Mouse (Mus musculus) hindbrain, postnatal 0 days (tissue): ENCODE measurements around the gene Treml4. TPM values are rescaled to one million over a fixed set of nuclear protein-coding genes. Genes with fewer than 3 reads are reported as not detected.

Experiments
- ATAC-seq: fragments of 200-750 bp; cut with Nextera tagmentation; 2 replicates; pipeline ENCODE4 v1.8.0; 2017; ENCODE audit warnings: mild to moderate bottlenecking, moderate TSS enrichment, moderate library complexity
- DNase-seq: peaks from one replicate; pipeline ENCODE4 v3.0.0-alpha.2; 2015; ENCODE audit warnings: low spot score
- H3K27ac ChIP-seq: fragments of 300-500 bp; sonication (generic); 2 replicates; pipeline ENCODE4 v1.5.1; 2014; ENCODE audit warnings: mild to moderate bottlenecking
- H3K27me3 ChIP-seq: fragments of 300-500 bp; sonication (generic); 2 replicates; pipeline ENCODE4 v1.6.1; 2014; ENCODE audit warnings: low read length, mixed read lengths; ENCODE audit not compliant: insufficient read depth
- H3K36me3 ChIP-seq: fragments of 300-500 bp; sonication (generic); 2 replicates; pipeline ENCODE4 v1.6.1; 2014; ENCODE audit warnings: low read length, mixed read lengths; ENCODE audit not compliant: insufficient read depth
- H3K4me1 ChIP-seq: fragments of 300-500 bp; sonication (generic); 2 replicates; pipeline ENCODE4 v1.6.1; 2014; ENCODE audit warnings: antibody characterized with exemption, low read length, mixed read lengths; ENCODE audit not compliant: insufficient read depth
- H3K4me2 ChIP-seq: fragments of 300-500 bp; sonication (generic); 2 replicates; pipeline ENCODE4 v1.6.1; 2014; ENCODE audit warnings: low read depth, mild to moderate bottlenecking, low read length, moderate library complexity, mixed read lengths
- H3K4me3 ChIP-seq: fragments of 300-500 bp; sonication (generic); 2 replicates; pipeline ENCODE4 v1.5.1; 2014; ENCODE audit warnings: low read length
- H3K9ac ChIP-seq: fragments of 300-500 bp; sonication (generic); replicated peaks from 2 replicates; pipeline ENCODE4 v1.6.1; 2014; ENCODE audit warnings: mild to moderate bottlenecking, low read length, moderate library complexity, mixed read lengths
- H3K9me3 ChIP-seq: fragments of 300-500 bp; sonication (generic); 2 replicates; pipeline ENCODE4 v1.6.1; 2016; ENCODE audit warnings: low read length, mixed read lengths
- CTCF ChIP-seq: IDR thresholded peaks from 2 replicates; pipeline ENCODE4 v1.5.1; 2016; ENCODE audit warnings: antibody characterized with exemption, control low read depth, low read depth
- WGBS: fragments of 180-500 bp; shearing (Covaris S2); extraction: QIAGEN DNeasy Blood & Tissue Kit; methylation state at CpG from one replicate; pipeline ENCODE4 v1.1.7; 2014; 5-methylcytosine and 5-hydroxymethylcytosine counted together
- polyA plus RNA-seq: library from polyadenylated mRNA; unstranded; fragments of >200 nt; fragmentation: Nextera tagmentation; extraction: Ambion mirVana; gene quantifications from 2 replicates; pipeline ENCODE4 v1.2.1, GENCODE M21; 2015
- total RNA-seq: library from RNA; depleted of rRNA; stranded (reverse); fragments of >200 nt; gene quantifications from 2 replicates; pipeline ENCODE4 v1.2.3, GENCODE M21; 2014

Gene Treml4
- total and polyA plus RNA-seq, 2 experiments from 2014 or later = 0.19 TPM; not detected in 1

GRCm38 (mm10) chr17:48264662-48265061 lies 567 bp downstream of the Treml4 start:
- DNase-seq = no peak
- Histone ChIP-seq H3K27ac (no peak overlapping the region), H3K4me2 (no peak overlapping the region), H3K27me3 (no peaks in the 10 kb centered on the region), H3K4me3 (no peak overlapping the region), H3K4me1 (no peaks in the 10 kb centered on the region), H3K36me3 (no peaks in the 10 kb centered on the region), H3K9me3 (0 out of 2 replicates have a peak, but pooled peaks cover 4% of the 10 kb centered on the region), H3K9ac (no peak overlapping the region)
- 94% methylated on average over 7 of the region's 7 CpGs for WGBS
- ATAC-seq = no peak
- TF ChIP-seq CTCF = no peak

- ATAC-seq = no peak
- no peak for TF ChIP-seq CTCF
- DNase-seq = no peak
- Histone ChIP-seq H3K27ac (no peak overlapping the region), H3K4me2 (no peak overlapping the region), H3K9ac (no peak overlapping the region), H3K4me3 (no peak overlapping the region), H3K9me3 (no peaks in the 10 kb centered on the region), H3K36me3 (no peaks in the 10 kb centered on the region), H3K27me3 (no peaks in the 10 kb centered on the region), H3K4me1 (no peaks in the 10 kb centered on the region)
- 13% methylated on average over 2 of the region's 2 CpGs for WGBS
Measured at GRCm38 (mm10) chr17:48266138-48266537, 2.0 kb downstream of the Treml4 start.

GRCm38 (mm10) chr17:48266610-48267304 lies 2.7 kb downstream of the Treml4 start:
- DNase-seq (no peak), ATAC-seq (no peak)
- no peaks in the 10 kb centered on the region for H3K9me3 ChIP-seq
- H3K4me2 ChIP-seq = no peak overlapping the region
- no peaks in the 10 kb centered on the region for H3K36me3 ChIP-seq
- H3K4me3 ChIP-seq = no peak overlapping the region
- H3K27ac ChIP-seq = no peak overlapping the region
- WGBS = 44% methylated on average over 2 of the region's 2 CpGs
- no peaks in the 10 kb centered on the region for H3K4me1 ChIP-seq
- no peak for TF ChIP-seq CTCF
- no peaks in the 10 kb centered on the region for H3K27me3 ChIP-seq
- no peak overlapping the region for H3K9ac ChIP-seq

- Histone ChIP-seq H3K4me1 (no peaks in the 10 kb centered on the region), H3K36me3 (no peaks in the 10 kb centered on the region), H3K9me3 (no peaks in the 10 kb centered on the region), H3K4me2 (no peak overlapping the region), H3K27ac (no peak overlapping the region), H3K4me3 (no peak overlapping the region), H3K27me3 (no peaks in the 10 kb centered on the region), H3K9ac (no peak overlapping the region)
- WGBS = 93% methylated on average over 1 of the region's 1 CpGs
- no peak for DNase-seq
- ATAC-seq = no peak
- TF ChIP-seq CTCF = no peak
Measured at GRCm38 (mm10) chr17:48267591-48267990, 3.5 kb downstream of the Treml4 start.

GRCm38 (mm10) chr17:48268276-48268675 lies 4.2 kb downstream of the Treml4 start:
- no peak overlapping the region for H3K4me3 ChIP-seq
- H3K4me1 ChIP-seq = no peaks in the 10 kb centered on the region
- H3K9me3 ChIP-seq = no peaks in the 10 kb centered on the region
- no peak for TF ChIP-seq CTCF
- no peak overlapping the region for H3K4me2 ChIP-seq
- no peak for ATAC-seq
- H3K9ac ChIP-seq = no peak overlapping the region
- no peaks in the 10 kb centered on the region for H3K27me3 ChIP-seq
- DNase-seq = no peak
- no peak overlapping the region for H3K27ac ChIP-seq
- H3K36me3 ChIP-seq = no peaks in the 10 kb centered on the region

GRCm38 (mm10) chr17:48269833-48270232 lies 5.7 kb downstream of the Treml4 start:
- Histone ChIP-seq H3K4me3 (no peak overlapping the region), H3K4me2 (no peak overlapping the region), H3K36me3 (no peaks in the 10 kb centered on the region), H3K4me1 (no peaks in the 10 kb centered on the region), H3K27me3 (no peaks in the 10 kb centered on the region), H3K27ac (no peak overlapping the region), H3K9ac (no peak overlapping the region), H3K9me3 (no peaks in the 10 kb centered on the region)
- ATAC-seq (no peak), DNase-seq (no peak)
- no peak for TF ChIP-seq CTCF
- WGBS = 75% methylated on average over 4 of the region's 4 CpGs

GRCm38 (mm10) chr17:48272158-48272557 lies 8.1 kb downstream of the Treml4 start:
- Histone ChIP-seq H3K27me3 (no peaks in the 10 kb centered on the region), H3K4me3 (no peak overlapping the region), H3K9me3 (no peaks in the 10 kb centered on the region), H3K4me1 (no peaks in the 10 kb centered on the region), H3K27ac (no peak overlapping the region), H3K4me2 (no peak overlapping the region), H3K9ac (no peak overlapping the region), H3K36me3 (no peaks in the 10 kb centered on the region)
- no peak for ATAC-seq
- TF ChIP-seq CTCF = no peak
- WGBS = 80% methylated on average over 5 of the region's 5 CpGs
- no peak for DNase-seq
